Mouse (Mus musculus) olfactory bulb, adult 2 months (tissue): ENCODE measurements around the gene Mrtfb.

ENCODE experiments used
- CTCF ChIP-seq: fragments of 200-500 bp; IDR thresholded peaks from 2 replicates; pipeline ENCODE4 v1.5.1; 2012; ENCODE audit warnings: low read depth, mild to moderate bottlenecking, low read length, moderate library complexity; ENCODE audit not compliant: insufficient read depth
- POLR2A ChIP-seq: fragments of 200-500 bp; IDR thresholded peaks from 2 replicates; pipeline ENCODE4 v1.6.1; 2012; ENCODE audit warnings: mild to moderate bottlenecking, low read depth, low read length, moderate library complexity; ENCODE audit not compliant: insufficient read depth

DNA sequence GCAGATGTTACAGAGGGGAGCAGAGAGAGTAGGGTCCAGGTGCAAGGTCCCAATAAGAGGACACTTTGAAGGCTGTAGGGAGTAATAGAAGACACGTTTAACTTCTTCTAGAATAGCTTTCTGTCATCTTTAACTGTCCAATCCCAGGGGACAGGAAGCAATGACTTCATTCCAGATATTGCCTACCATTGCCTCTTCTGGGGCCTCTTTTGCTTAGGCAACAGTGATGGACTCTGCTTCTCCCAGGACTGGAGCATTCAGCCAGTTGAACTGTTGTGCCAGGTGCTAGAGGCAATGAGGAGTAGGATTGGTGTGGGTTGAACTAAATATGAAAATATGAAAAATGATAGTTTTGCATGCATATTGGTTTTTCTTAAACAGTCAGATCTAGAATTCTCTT lies 41.6 kb downstream of the Mrtfb start:
- TF ChIP-seq CTCF = no peak
- no peak for TF ChIP-seq POLR2A
